Mouse (Mus musculus): ENCODE measurements around the gene Cmklr1.

DNA sequence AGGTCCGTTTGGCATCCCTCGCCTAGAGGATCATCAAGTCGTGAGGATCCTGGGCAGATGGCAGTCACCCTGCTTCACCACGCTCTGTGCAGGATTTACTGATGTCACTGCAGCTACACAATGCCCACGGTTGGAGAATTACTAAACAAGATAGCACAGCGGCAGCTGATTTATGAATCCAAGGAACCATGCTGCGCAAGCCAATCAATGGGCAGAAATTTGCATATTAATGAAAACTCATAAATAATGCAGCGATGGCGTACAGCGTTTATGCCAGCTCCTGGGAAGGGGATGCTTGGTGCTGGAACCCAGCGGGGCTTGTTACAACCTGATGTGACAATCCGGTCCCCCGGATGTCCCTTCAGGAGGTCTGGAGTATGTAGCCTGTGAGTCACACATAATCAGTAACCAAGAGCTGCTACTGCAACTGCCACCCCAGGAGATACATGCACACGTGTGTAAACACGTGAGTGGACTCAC, 39.9 kb upstream of the Cmklr1 start:
- TF ChIP-seq CTCF (IDR thresholded peaks at IDR 0.05) = no peak
- TF ChIP-seq EP300 (IDR thresholded peaks at IDR 0.05) = no peak
